Mouse (Mus musculus) hindbrain, embryonic 14.5 days (tissue): Measurements from ENCODE around the gene Dnajc5g. TPM values are rescaled to one million over a fixed set of nuclear protein-coding genes. Genes with fewer than 3 reads are reported as not detected.

Source experiments
- polyA plus RNA-seq: library from polyadenylated mRNA; unstranded; fragments of >200 nt; fragmentation: Nextera tagmentation; extraction: Ambion mirVana; gene quantifications from 2 replicates; pipeline ENCODE4 v1.2.1, GENCODE M21; 2014

Dnajc5g gene
- polyA plus RNA-seq, 1 experiment from 2014 or later = not detected

Other genes starting within 250 kb of the Dnajc5g start
- gene Tmem214, start 238.3 kb upstream of the Dnajc5g start, polyA plus RNA-seq = 49.6 and 50.1 TPM in 2 replicates
- gene Agbl5, start 217.6 kb upstream of the Dnajc5g start, polyA plus RNA-seq = 25.5 and 28.6 TPM in 2 replicates
- 228 and 259 TPM in 2 replicates for gene Ost4, start 198.5 kb upstream of the Dnajc5g start, polyA plus RNA-seq
- gene Emilin1, start 192.9 kb upstream of the Dnajc5g start, polyA plus RNA-seq = 14.1 and 17.1 TPM in 2 replicates
- 9.0 and 11.2 TPM in 2 replicates for gene Khk, start 184.9 kb upstream of the Dnajc5g start, polyA plus RNA-seq
- 62.4 and 71.4 TPM in 2 replicates for gene Cgref1, start 160.7 kb upstream of the Dnajc5g start, polyA plus RNA-seq
- gene Preb, start 145.9 kb upstream of the Dnajc5g start, polyA plus RNA-seq = 71.3 and 78.6 TPM in 2 replicates
- gene Tcf23, start 137.6 kb upstream of the Dnajc5g start, polyA plus RNA-seq = 0.04 TPM in 1 of 2 replicates, not detected in the other
- 175 and 198 TPM in 2 replicates for gene Atraid, start 58.0 kb upstream of the Dnajc5g start, polyA plus RNA-seq
- gene Slc5a6, start 57.4 kb upstream of the Dnajc5g start, polyA plus RNA-seq = 20.5 and 24.5 TPM in 2 replicates
- gene Cad, start 51.5 kb upstream of the Dnajc5g start, polyA plus RNA-seq = 13.7 and 15.4 TPM in 2 replicates
- 34.8 and 35.7 TPM in 2 replicates for gene Slc30a3, start 2.0 kb downstream of the Dnajc5g start, polyA plus RNA-seq
- not detected in 2 replicates for gene Trim54, start 10.4 kb downstream of the Dnajc5g start, polyA plus RNA-seq
- gene Ucn, start 32.5 kb downstream of the Dnajc5g start, polyA plus RNA-seq = not detected in 2 replicates
- 49.5 and 50.3 TPM in 2 replicates for gene Mpv17, start 48.0 kb downstream of the Dnajc5g start, polyA plus RNA-seq
- 0.74 and 1.7 TPM in 2 replicates for gene Gm29609, start 73.6 kb downstream of the Dnajc5g start, polyA plus RNA-seq
- gene Gtf3c2, start 73.9 kb downstream of the Dnajc5g start, polyA plus RNA-seq = 49.7 and 53.0 TPM in 2 replicates
- 107 and 108 TPM in 2 replicates for gene Snx17, start 86.9 kb downstream of the Dnajc5g start, polyA plus RNA-seq
- 77.3 and 78.6 TPM in 2 replicates for gene Eif2b4, start 87.1 kb downstream of the Dnajc5g start, polyA plus RNA-seq
- gene Zfp513, start 96.0 kb downstream of the Dnajc5g start, polyA plus RNA-seq = 7.0 and 9.4 TPM in 2 replicates
- 162 TPM in 2 replicates for gene Ppm1g, start 114.4 kb downstream of the Dnajc5g start, polyA plus RNA-seq
- 149 and 161 TPM in 2 replicates for gene Nrbp1, start 134.6 kb downstream of the Dnajc5g start, polyA plus RNA-seq
- 0.56 and 0.66 TPM in 2 replicates for gene Gm9970, start 134.9 kb downstream of the Dnajc5g start, polyA plus RNA-seq
- 2.9 and 4.2 TPM in 2 replicates for gene Krtcap3, start 145.4 kb downstream of the Dnajc5g start, polyA plus RNA-seq
- gene Ift172, start 184.8 kb downstream of the Dnajc5g start, polyA plus RNA-seq = 34.5 and 37.2 TPM in 2 replicates
- gene Fndc4, start 189.8 kb downstream of the Dnajc5g start, polyA plus RNA-seq = 98.1 and 115 TPM in 2 replicates
- 0.29 TPM in 1 of 2 replicates, not detected in the other for gene Gckr, start 191.2 kb downstream of the Dnajc5g start, polyA plus RNA-seq